Mouse (Mus musculus): Measurements from ENCODE around the gene Ache. TPM values are rescaled to one million over a fixed set of nuclear protein-coding genes. Genes with fewer than 3 reads are reported as not detected.

Gene Ache
- polyA plus RNA-seq (2012; rRNA removed), result 4.7 and 6.0 TPM in 2 replicates

DNA sequence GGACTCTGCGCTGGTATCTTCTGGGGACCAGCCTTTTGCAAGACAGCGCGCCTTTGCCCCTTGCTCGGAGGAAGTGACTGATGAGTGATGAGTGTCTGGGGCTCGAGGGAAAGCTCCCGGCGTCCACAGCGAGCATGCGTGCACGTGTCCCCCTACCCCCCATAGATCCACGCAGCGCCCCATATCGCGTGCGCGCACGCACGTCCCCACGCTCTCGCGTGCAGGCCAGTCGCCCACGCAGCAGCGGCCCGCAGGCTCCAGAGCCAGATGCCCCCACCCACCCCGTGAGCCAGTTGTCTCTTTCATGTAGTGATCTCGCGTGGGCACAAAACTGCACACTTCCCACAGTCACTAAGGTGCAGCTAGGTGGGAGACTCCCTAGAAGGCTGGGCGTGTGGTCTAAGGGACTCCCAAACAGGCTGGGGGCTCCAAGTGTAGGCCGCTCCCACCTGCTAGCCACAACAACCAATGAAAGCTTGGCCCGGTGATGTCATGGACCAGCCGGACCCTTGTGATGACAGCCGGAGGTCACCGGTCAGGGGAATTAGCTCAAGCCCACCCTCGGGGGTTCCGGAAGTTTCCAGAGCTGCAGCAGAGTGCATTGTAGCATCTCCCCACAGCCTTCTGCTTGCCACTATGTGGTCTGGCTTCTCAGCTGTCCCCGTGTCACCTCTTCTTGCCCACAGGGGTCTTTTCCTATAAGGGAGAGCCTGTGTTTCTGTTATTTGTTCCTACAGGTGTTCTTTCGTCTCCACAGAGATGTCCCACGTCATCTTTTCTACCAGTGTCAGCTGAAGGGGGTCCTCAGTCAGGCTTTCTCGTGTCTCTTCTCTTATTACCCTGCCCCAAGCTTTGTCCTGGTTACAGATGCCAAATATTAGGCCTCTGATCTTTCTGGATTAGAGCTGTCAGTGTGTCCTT, at the start of gene Ache:
Gene Ache, plus strand, starts transcription at position 488 of the 921 bp plus-strand sequence.

GRCm38 (mm10) chr5:137293839-137294743, 6.8 kb downstream of the Ache start, which contains the start of gene Ufsp1:
Ufsp1 (plus strand) TSS chr5:137294629.

DNA sequence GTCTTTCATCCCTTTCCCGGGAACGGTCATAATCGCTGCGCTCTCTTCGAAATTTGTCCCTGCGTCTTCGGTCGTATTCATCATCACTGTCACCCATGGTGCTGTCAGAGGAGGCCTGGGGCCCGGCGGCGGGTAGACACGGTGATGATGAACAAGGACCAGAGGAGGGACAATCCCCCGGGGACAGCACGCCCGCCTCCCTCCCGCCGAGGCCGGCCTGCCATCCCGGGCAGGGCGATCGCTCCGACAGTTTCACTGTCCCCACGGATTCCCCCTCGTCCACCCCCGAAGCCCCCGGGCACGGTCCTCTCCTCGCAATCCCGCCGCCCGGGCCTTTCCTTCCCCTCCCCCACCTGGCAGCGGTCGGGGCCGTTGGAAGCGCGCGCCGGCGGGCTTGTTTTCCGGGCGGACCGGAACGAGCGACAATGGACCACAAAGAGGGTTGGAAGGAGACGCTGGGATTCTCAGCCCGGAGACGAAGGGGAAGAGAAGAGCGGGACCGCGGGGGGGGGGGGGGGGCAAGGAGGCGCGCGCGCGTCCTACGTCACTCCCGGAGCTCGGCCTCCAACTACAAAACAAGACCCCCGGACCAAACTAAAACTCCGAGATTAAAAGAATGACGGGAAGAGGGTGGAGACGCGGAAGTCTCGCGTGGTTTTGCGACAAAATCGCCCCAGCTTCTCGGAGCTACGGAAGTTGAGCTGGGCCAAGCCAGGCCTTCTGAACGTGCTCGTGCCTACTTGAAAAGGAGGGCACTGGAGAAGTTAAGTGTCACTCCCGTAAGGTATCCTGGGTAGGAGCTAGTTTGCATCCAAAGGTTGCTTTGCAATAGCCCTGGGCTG, 20.0 kb downstream of the Ache start, which contains the start of gene Srrt:
Gene Srrt, minus strand, starts transcription at position 604 of the 842 bp plus-strand sequence.

GRCm38 (mm10) chr5:137314193-137315083, 27.1 kb downstream of the Ache start, which contains the start of gene Trip6:
Trip6 (minus strand) TSS chr5:137314404.

GRCm38 (mm10) chr5:137333512-137334174, 46.3 kb downstream of the Ache start, which contains the start of gene Slc12a9:
Slc12a9 (minus strand) TSS chr5:137333597.

Other genes starting within 250 kb of the Ache start
- 39.9 and 51.1 TPM in 2 replicates for gene Ap1s1, start 241.4 kb upstream of the Ache start, polyA plus RNA-seq (2012; rRNA removed)
- gene Serpine1, start 215.3 kb upstream of the Ache start, polyA plus RNA-seq (2012; rRNA removed), result 0.74 and 2.6 TPM in 2 replicates
- gene Trim56, start 171.3 kb upstream of the Ache start, polyA plus RNA-seq (2012; rRNA removed), result 3.1 and 4.6 TPM in 2 replicates
- gene Muc3, start 138.2 kb upstream of the Ache start, polyA plus RNA-seq (2012; rRNA removed), result 0.08 and 0.14 TPM in 2 replicates
- gene Muc3a, start 75.1 kb upstream of the Ache start, polyA plus RNA-seq (2012; rRNA removed), result 0.66 and 1.4 TPM in 2 replicates
- gene Ufsp1, start 7.1 kb downstream of the Ache start, polyA plus RNA-seq (2012; rRNA removed), result 12.6 and 15.1 TPM in 2 replicates
- 78.2 and 78.7 TPM in 2 replicates for gene Srrt, start 20.2 kb downstream of the Ache start, polyA plus RNA-seq (2012; rRNA removed)
- gene Trip6, start 26.9 kb downstream of the Ache start, polyA plus RNA-seq (2012; rRNA removed), result 25.8 and 29.0 TPM in 2 replicates
- 11.6 and 13.8 TPM in 2 replicates for gene Slc12a9, start 46.1 kb downstream of the Ache start, polyA plus RNA-seq (2012; rRNA removed)
- gene Ephb4, start 62.6 kb downstream of the Ache start, polyA plus RNA-seq (2012; rRNA removed), result 10.5 and 12.4 TPM in 2 replicates
- gene Zan, start 189.5 kb downstream of the Ache start, polyA plus RNA-seq (2012; rRNA removed), result 0.40 and 0.66 TPM in 2 replicates
- gene Pop7, start 215.0 kb downstream of the Ache start, polyA plus RNA-seq (2012; rRNA removed), result 24.5 and 34.1 TPM in 2 replicates
- gene Gigyf1, start 231.0 kb downstream of the Ache start, polyA plus RNA-seq (2012; rRNA removed), result 9.9 and 13.0 TPM in 2 replicates
- not detected in 2 replicates for gene Epo, start 245.7 kb downstream of the Ache start, polyA plus RNA-seq (2012; rRNA removed)
- 621 and 843 TPM in 2 replicates for gene Gnb2, start 246.0 kb downstream of the Ache start, polyA plus RNA-seq (2012; rRNA removed)